Mouse (Mus musculus): ENCODE data around the gene Wwox. TPM values are rescaled to one million over a fixed set of nuclear protein-coding genes. Genes with fewer than 3 reads are reported as not detected.

Wwox gene
- polyA plus RNA-seq, 1 experiment from 2014 or later = 13.8 TPM

DNA sequence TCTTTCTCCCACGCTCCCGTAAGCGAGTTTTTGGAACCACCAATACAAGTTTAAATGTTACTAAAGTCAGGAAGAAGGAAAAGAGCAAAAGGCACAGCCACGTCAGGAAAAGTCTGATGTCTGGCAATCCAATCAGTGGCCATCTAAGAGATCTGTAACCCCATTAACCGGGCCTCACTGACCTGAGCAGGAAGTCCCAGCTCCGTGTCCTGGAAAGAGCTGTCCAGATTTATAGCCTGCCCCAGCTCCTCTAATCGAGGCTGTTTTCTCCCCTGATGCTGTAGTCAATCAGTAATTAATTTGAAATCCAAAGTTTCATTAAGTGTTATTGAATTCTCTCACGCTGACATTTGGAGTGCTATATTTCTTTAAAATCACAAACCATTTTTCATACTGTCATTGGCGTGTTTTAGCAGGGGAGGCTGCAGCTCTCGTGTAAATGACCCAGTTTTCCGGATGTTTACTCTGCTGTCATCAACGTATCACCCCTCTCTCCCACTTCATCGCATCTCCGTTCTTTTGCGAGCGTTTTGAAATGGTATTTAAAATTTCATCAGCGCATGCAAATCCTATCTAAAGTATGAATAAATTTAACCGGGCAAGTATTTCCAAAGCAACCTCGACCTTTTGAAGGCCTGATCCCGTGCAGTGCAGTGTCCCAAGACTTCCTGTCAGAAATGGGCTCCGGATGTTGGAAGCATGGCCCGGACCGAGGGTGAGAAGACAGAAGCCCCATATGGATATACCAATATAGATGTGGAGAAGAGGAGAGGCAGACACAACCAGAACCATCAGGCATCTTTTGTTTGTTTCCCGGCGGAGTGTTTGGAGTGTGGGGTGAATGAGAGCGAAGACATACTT lies 72.8 kb downstream of the Wwox start:
- Histone ChIP-seq H3K9me3 (ENCODE audit: control insufficient read depth, low read length) (no peaks in the 10 kb centered on the region), H3K27ac (ENCODE audit: low read depth, low read length) (no peak overlapping the region), H3K36me3 (ENCODE audit: control insufficient read depth, insufficient read depth, low read length) (no peaks in the 10 kb centered on the region), H3K4me1 (ENCODE audit: control insufficient read depth, insufficient read depth, low read length) (0 out of 2 replicates have a peak, but pooled peaks cover 7% of the 10 kb centered on the region), H3K27me3 (ENCODE audit: control insufficient read depth, insufficient read depth, low read length) (no peaks in the 10 kb centered on the region), H3K4me3 (ENCODE audit: low read depth, low read length) (no peak overlapping the region), H3K4me2 (ENCODE audit: low read depth, low read length) (no peak overlapping the region), H3K9ac (replicated peaks; ENCODE audit: low read depth, low read length) (no peak overlapping the region)
- WGBS = 67% methylated on average over 26 of the region's 26 CpGs
- ATAC-seq (ENCODE audit: low read depth) = no peak

DNA sequence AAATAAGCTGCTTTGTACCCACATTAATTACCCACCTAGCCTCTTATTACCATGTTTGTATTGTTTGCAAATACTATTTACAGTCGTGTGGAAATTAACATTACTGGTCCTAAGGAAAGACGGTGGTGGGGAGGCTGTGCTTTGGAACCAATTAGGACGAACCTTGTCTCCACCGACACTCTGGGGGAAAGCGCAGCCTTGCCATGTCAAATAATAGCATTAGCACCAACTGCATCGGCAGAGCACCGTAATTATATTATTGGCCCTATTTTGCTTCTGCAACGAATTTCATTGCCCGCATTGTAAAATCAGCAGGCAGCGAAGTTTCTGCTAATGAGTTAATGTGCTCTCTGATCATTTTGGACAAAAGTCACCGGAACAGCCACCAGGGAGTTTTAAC lies 75.2 kb downstream of the Wwox start:
- Histone ChIP-seq H3K36me3 (ENCODE audit: control insufficient read depth, insufficient read depth, low read length) (no peaks in the 10 kb centered on the region), H3K9me3 (ENCODE audit: control insufficient read depth, low read length) (no peaks in the 10 kb centered on the region), H3K4me3 (ENCODE audit: low read depth, low read length) (no peak overlapping the region), H3K27ac (ENCODE audit: low read depth, low read length) (no peak overlapping the region), H3K9ac (replicated peaks; ENCODE audit: low read depth, low read length) (no peak overlapping the region), H3K4me2 (ENCODE audit: low read depth, low read length) (no peak overlapping the region), H3K27me3 (ENCODE audit: control insufficient read depth, insufficient read depth, low read length) (no peaks in the 10 kb centered on the region), H3K4me1 (ENCODE audit: control insufficient read depth, insufficient read depth, low read length) (0 out of 2 replicates have a peak, but pooled peaks cover 4% of the 10 kb centered on the region)
- 12% methylated on average over 11 of the region's 11 CpGs for WGBS
- no peak for ATAC-seq (ENCODE audit: low read depth)

DNA sequence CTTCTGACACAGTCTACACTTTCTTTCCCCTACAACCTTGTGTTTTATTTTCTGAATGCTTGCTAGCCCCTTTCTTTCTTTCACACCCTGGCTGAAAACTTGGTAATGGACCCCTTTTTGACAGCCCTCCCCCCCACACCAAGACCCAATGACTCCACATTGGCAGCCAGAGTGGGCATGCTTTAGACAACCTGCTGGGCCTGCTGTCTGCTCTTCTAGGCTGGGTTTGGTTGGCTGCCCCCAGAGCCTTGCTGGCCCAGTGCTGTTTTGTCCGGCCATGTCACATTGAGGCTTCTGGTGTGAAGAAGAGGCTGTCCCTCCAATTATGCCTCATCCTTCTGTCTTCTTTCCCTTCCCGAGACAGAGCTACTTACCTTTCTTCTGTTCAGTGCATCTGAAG lies 83.6 kb downstream of the Wwox start:
- no peak overlapping the region for H3K27ac ChIP-seq (ENCODE audit: low read depth, low read length)
- H3K4me2 ChIP-seq (ENCODE audit: low read depth, low read length) = no peak overlapping the region
- H3K36me3 ChIP-seq (ENCODE audit: control insufficient read depth, insufficient read depth, low read length) = no peaks in the 10 kb centered on the region
- H3K9ac ChIP-seq (replicated peaks; ENCODE audit: low read depth, low read length) = no peak overlapping the region
- H3K4me1 ChIP-seq (ENCODE audit: control insufficient read depth, insufficient read depth, low read length) = no peaks in the 10 kb centered on the region
- no peak for ATAC-seq (ENCODE audit: low read depth)
- H3K27me3 ChIP-seq (ENCODE audit: control insufficient read depth, insufficient read depth, low read length) = no peaks in the 10 kb centered on the region
- H3K9me3 ChIP-seq (ENCODE audit: control insufficient read depth, low read length) = no peaks in the 10 kb centered on the region
- 76% methylated on average over 2 of the region's 2 CpGs for WGBS
- H3K4me3 ChIP-seq (ENCODE audit: low read depth, low read length) = no peak overlapping the region

DNA sequence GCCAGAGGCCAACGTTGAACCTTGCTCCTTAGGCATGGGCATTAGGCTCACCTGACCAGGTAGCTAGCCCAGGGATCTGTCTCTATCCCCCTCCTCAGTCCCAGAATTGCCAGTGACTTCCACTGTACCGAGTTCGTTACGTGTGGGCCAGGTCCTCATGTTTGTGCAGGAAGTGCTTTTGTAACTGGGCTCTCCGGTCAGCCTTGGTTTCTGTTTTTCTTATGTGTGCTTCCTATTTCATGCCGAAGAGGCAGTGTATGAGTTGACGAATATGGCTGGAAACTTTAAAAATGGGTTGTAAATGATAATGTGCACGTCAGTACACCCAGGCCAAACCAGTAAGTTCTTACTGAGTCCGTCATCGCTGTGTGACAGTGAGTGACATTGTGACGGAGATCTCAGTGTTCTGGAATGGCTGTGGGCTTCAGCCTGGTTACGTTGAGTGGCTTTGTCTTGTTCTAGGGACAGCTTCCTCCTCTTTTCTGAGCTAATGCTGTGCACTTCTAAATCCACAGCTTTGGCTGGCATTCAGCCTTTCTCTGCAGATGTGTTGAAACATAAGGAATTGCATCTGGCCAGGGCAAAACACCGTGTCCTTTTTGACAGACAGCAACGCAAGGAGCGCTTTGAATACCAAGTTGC lies 87.3 kb downstream of the Wwox start:
- ATAC-seq (ENCODE audit: low read depth) = no peak
- no peaks in the 10 kb centered on the region for H3K36me3 ChIP-seq (ENCODE audit: control insufficient read depth, insufficient read depth, low read length)
- WGBS = 85% methylated on average over 15 of the region's 15 CpGs
- H3K27ac ChIP-seq (ENCODE audit: low read depth, low read length) = no peak overlapping the region
- no peak overlapping the region for H3K4me3 ChIP-seq (ENCODE audit: low read depth, low read length)
- H3K4me1 ChIP-seq (ENCODE audit: control insufficient read depth, insufficient read depth, low read length) = no peaks in the 10 kb centered on the region
- no peak overlapping the region for H3K4me2 ChIP-seq (ENCODE audit: low read depth, low read length)
- no peaks in the 10 kb centered on the region for H3K27me3 ChIP-seq (ENCODE audit: control insufficient read depth, insufficient read depth, low read length)
- no peaks in the 10 kb centered on the region for H3K9me3 ChIP-seq (ENCODE audit: control insufficient read depth, low read length)
- H3K9ac ChIP-seq (replicated peaks; ENCODE audit: low read depth, low read length) = no peak overlapping the region

DNA sequence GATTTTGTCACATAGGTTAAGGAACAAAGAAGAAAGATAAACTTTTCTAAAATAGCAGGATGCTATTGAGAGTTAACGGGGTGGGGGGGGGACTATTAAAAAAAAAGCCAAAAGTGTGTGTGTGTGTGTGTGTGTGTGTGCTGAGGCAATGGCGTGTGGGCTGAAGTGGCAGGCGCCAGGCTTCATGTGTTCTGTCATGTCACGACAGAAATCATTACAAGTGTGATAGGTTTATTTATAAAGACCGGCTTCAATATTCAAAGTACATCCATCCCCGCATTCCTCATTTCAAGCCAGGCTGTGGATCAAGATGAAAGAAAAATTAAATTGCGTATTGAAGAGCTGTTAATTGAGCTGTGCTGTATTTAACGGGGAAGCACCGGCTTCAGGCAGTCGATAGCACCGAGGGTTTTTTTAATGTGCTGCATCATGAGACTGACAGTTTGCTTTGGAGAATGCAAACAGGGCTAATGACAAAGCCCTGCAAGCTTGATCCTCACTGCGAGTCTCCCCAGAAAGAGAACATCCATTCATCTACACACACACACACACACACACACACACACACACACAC lies 88.3 kb downstream of the Wwox start:
- H3K4me1 ChIP-seq (ENCODE audit: control insufficient read depth, insufficient read depth, low read length) = no peaks in the 10 kb centered on the region
- no peaks in the 10 kb centered on the region for H3K9me3 ChIP-seq (ENCODE audit: control insufficient read depth, low read length)
- H3K4me3 ChIP-seq (ENCODE audit: low read depth, low read length) = no peak overlapping the region
- H3K27ac ChIP-seq (ENCODE audit: low read depth, low read length) = no peak overlapping the region
- H3K36me3 ChIP-seq (ENCODE audit: control insufficient read depth, insufficient read depth, low read length) = no peaks in the 10 kb centered on the region
- H3K9ac ChIP-seq (replicated peaks; ENCODE audit: low read depth, low read length) = no peak overlapping the region
- no peaks in the 10 kb centered on the region for H3K27me3 ChIP-seq (ENCODE audit: control insufficient read depth, insufficient read depth, low read length)
- H3K4me2 ChIP-seq (ENCODE audit: low read depth, low read length) = no peak overlapping the region
- no peak for ATAC-seq (ENCODE audit: low read depth)
- 55% methylated on average over 12 of the region's 12 CpGs for WGBS

DNA sequence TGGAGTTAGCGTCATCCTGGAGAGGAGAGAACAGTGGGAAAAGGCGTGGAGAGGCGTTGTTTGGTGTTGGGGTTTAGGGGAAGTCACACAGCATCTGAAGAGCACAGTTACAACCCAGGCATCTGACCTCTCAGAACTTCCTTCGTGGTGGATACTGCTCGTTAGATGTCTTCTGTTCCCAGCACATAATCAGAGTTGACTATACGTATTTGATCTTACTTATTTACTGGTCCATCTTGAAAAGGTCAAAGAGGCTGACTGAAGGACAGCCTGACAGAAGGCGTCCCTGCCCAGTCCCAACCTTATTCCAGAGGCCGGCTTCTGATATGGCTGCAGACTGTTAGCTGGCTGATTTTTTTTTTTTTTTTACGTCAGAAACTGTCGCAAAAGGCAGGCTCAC lies 90.1 kb downstream of the Wwox start:
- no peak for ATAC-seq (ENCODE audit: low read depth)
- 88% methylated on average over 10 of the region's 10 CpGs for WGBS
- Histone ChIP-seq H3K36me3 (ENCODE audit: control insufficient read depth, insufficient read depth, low read length) (no peaks in the 10 kb centered on the region), H3K9ac (replicated peaks; ENCODE audit: low read depth, low read length) (no peak overlapping the region), H3K27ac (ENCODE audit: low read depth, low read length) (no peak overlapping the region), H3K4me1 (ENCODE audit: control insufficient read depth, insufficient read depth, low read length) (no peaks in the 10 kb centered on the region), H3K4me2 (ENCODE audit: low read depth, low read length) (no peak overlapping the region), H3K9me3 (ENCODE audit: control insufficient read depth, low read length) (no peaks in the 10 kb centered on the region), H3K27me3 (ENCODE audit: control insufficient read depth, insufficient read depth, low read length) (no peaks in the 10 kb centered on the region), H3K4me3 (ENCODE audit: low read depth, low read length) (no peak overlapping the region)

DNA sequence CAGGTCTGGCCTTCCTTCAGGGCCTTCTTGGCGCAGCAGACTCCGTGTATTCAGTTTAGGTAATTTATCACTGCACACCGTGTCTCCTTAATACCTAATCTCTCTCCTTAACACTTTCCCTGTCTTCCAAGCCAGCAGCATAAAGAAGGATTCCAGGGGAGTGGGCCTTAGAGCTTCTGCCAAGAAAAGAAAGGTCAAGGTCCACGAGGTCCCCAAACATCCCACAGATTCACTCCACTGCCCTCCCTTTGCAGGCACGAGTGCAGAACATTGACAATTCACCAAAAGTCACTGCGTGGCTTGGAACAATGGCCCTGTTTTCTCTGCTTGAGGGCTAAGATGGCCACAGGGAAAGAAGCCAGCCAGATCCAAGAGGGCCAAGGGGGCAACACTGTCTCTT lies 96.7 kb downstream of the Wwox start:
- no peak overlapping the region for H3K9ac ChIP-seq (replicated peaks; ENCODE audit: low read depth, low read length)
- H3K4me2 ChIP-seq (ENCODE audit: low read depth, low read length) = no peak overlapping the region
- H3K9me3 ChIP-seq (ENCODE audit: control insufficient read depth, low read length) = no peaks in the 10 kb centered on the region
- no peaks in the 10 kb centered on the region for H3K27me3 ChIP-seq (ENCODE audit: control insufficient read depth, insufficient read depth, low read length)
- no peaks in the 10 kb centered on the region for H3K4me1 ChIP-seq (ENCODE audit: control insufficient read depth, insufficient read depth, low read length)
- no peak for ATAC-seq (ENCODE audit: low read depth)
- 35% methylated on average over 6 of the region's 6 CpGs for WGBS
- H3K36me3 ChIP-seq (ENCODE audit: control insufficient read depth, insufficient read depth, low read length) = no peaks in the 10 kb centered on the region
- no peak overlapping the region for H3K4me3 ChIP-seq (ENCODE audit: low read depth, low read length)
- H3K27ac ChIP-seq (ENCODE audit: low read depth, low read length) = no peak overlapping the region

DNA sequence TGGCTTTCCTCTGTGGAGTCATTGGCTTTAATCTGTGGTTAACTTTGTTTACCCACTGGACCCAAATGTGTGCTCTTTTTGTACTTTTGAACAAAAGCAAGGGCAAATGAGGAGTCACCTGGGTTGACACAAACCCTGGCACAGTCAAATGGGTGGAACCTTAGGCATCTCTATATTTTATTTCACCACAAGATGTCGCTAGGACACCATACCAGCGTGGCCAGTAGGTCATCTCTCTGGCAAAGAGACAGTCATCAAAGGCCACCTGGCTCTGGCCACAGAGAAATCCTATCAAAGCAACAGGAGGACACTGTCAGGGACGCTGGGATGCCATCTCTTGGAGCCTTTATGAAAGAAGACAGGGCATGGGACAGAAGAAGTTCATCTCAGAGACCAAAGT lies 101.7 kb downstream of the Wwox start:
- no peak overlapping the region for H3K4me3 ChIP-seq (ENCODE audit: low read depth, low read length)
- WGBS = 10% methylated on average over 3 of the region's 3 CpGs
- no peaks in the 10 kb centered on the region for H3K36me3 ChIP-seq (ENCODE audit: control insufficient read depth, insufficient read depth, low read length)
- no peak overlapping the region for H3K9ac ChIP-seq (replicated peaks; ENCODE audit: low read depth, low read length)
- no peak for ATAC-seq (ENCODE audit: low read depth)
- no peak overlapping the region for H3K27ac ChIP-seq (ENCODE audit: low read depth, low read length)
- H3K27me3 ChIP-seq (ENCODE audit: control insufficient read depth, insufficient read depth, low read length) = no peaks in the 10 kb centered on the region
- H3K9me3 ChIP-seq (ENCODE audit: control insufficient read depth, low read length) = no peaks in the 10 kb centered on the region
- no peak overlapping the region for H3K4me2 ChIP-seq (ENCODE audit: low read depth, low read length)
- no peaks in the 10 kb centered on the region for H3K4me1 ChIP-seq (ENCODE audit: control insufficient read depth, insufficient read depth, low read length)

DNA sequence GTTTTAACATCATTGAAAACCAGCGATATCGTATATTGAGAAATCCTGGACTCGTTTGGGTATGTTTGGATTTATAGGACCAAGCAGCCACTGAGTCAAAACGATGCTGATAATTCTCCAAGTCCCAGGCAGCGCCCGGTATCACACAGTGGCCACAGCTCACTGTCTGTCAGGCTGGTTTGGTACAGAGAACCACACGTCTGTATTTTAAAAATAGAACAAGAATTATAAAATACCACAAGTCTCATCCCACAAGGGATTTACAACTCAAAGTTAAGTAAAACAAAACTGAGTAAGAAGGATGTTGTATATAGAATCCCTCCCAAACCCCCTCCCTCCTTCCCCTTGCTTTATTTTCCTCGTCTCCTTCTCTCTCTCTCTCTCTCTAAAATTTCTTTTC lies 108.9 kb downstream of the Wwox start:
- ATAC-seq (ENCODE audit: low read depth) = no peak
- WGBS = 75% methylated on average over 8 of the region's 8 CpGs
- Histone ChIP-seq H3K27me3 (ENCODE audit: control insufficient read depth, insufficient read depth, low read length) (no peaks in the 10 kb centered on the region), H3K4me1 (ENCODE audit: control insufficient read depth, insufficient read depth, low read length) (no peaks in the 10 kb centered on the region), H3K9ac (replicated peaks; ENCODE audit: low read depth, low read length) (no peak overlapping the region), H3K27ac (ENCODE audit: low read depth, low read length) (no peak overlapping the region), H3K36me3 (ENCODE audit: control insufficient read depth, insufficient read depth, low read length) (no peaks in the 10 kb centered on the region), H3K9me3 (ENCODE audit: control insufficient read depth, low read length) (no peaks in the 10 kb centered on the region), H3K4me2 (ENCODE audit: low read depth, low read length) (no peak overlapping the region), H3K4me3 (ENCODE audit: low read depth, low read length) (no peak overlapping the region)

Measured in neural tube, embryonic 14.5 days (tissue).